Mouse (Mus musculus): ENCODE results near the gene Klc1. TPM values are rescaled to one million over a fixed set of nuclear protein-coding genes. Genes with fewer than 3 reads are reported as not detected.
A peak's percentile ranks its signal among the peaks of the same experiment; 100 is the strongest.

Gene Klc1
- polyA plus RNA-seq, 1 experiment, result 70.9 TPM

DNA sequence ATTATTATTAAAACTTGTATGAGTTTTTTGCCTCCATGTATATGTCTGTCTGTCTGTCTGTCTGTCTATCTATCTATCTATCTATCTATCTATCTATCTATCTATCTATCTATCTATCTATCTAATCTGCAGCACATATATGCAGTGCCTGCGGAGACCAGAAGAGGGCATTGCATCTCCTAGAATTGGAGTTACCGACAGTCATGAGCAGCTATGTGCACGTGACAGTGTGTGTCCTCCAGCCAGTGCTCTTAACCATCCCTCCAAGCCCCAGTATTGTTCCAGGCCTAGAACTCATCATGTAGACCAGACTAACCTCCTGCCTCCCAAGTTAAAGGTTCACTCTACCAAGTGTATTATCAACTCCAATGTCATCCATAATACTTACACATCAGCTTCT is 19.9 kb upstream of the Klc1 start:
- Histone ChIP-seq H3K4me3 (ENCODE audit: insufficient read depth, low read length) (no peak overlapping the region), H3K4me1 (ENCODE audit: control insufficient read depth, insufficient read depth, low read length) (peaks cover 8% of the 10 kb centered on the region), H3K27ac (ENCODE audit: insufficient read depth, low read depth, low read length) (no peak overlapping the region)
- TF ChIP-seq CTCF (IDR thresholded peaks at IDR 0.05; ENCODE audit: low read depth, low read length), result peak; percentile 27; the same call in 1 of the 2 replicates
- no peak for TF ChIP-seq POLR2A (IDR thresholded peaks at IDR 0.05; ENCODE audit: borderline replicate concordance, low read depth, low read length)

DNA sequence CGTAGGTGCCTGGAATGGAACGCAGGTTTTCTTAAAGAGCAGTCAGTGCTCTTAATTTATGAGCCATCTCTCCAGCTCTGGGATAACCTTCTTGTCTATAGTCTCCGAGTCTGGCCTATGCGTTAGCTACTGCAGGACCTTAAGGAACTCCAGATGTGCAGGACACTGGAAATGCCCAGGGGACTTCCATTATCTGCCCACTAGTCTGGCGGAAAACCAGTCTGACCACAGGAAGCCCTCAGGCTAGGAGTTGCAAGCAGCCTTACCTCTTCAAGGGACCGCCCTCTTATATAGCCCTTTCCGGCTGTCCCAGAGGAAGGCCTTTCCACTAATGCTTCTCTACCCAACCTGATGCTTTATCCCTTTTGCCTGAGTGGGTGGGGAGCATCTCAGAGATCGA is 17.3 kb upstream of the Klc1 start:
- TF ChIP-seq CTCF (IDR thresholded peaks at IDR 0.05; ENCODE audit: low read depth, low read length), result no peak
- TF ChIP-seq POLR2A (IDR thresholded peaks at IDR 0.05; ENCODE audit: borderline replicate concordance, low read depth, low read length), result no peak
- Histone ChIP-seq H3K27ac (ENCODE audit: insufficient read depth, low read depth, low read length) (no peak overlapping the region), H3K4me1 (ENCODE audit: control insufficient read depth, insufficient read depth, low read length) (peaks cover 28% of the 10 kb centered on the region), H3K4me3 (ENCODE audit: insufficient read depth, low read length) (no peak overlapping the region)

GRCm38 (mm10) chr12:111743419-111743818 is 15.2 kb upstream of the Klc1 start:
- Histone ChIP-seq H3K4me3 (ENCODE audit: insufficient read depth, low read length) (no peak overlapping the region), H3K4me1 (ENCODE audit: control insufficient read depth, insufficient read depth, low read length) (peaks cover 39% of the 10 kb centered on the region), H3K27ac (ENCODE audit: insufficient read depth, low read depth, low read length) (peak overlapping the region; percentile 93)
- TF ChIP-seq CTCF (IDR thresholded peaks at IDR 0.05; ENCODE audit: low read depth, low read length) (no peak), POLR2A (IDR thresholded peaks at IDR 0.05; ENCODE audit: borderline replicate concordance, low read depth, low read length) (no peak)

- Histone ChIP-seq H3K4me1 (ENCODE audit: control insufficient read depth, insufficient read depth, low read length) (peaks cover 39% of the 10 kb centered on the region), H3K4me3 (ENCODE audit: insufficient read depth, low read length) (no peak overlapping the region), H3K27ac (ENCODE audit: insufficient read depth, low read depth, low read length) (peak overlapping the region; percentile 93)
- TF ChIP-seq POLR2A (IDR thresholded peaks at IDR 0.05; ENCODE audit: borderline replicate concordance, low read depth, low read length) (0 out of 2 replicates have a peak, but pooled peaks have one; percentile 12), CTCF (IDR thresholded peaks at IDR 0.05; ENCODE audit: low read depth, low read length) (no peak)
Observed at GRCm38 (mm10) chr12:111743981-111744423, 14.6 kb upstream of the Klc1 start.

GRCm38 (mm10) chr12:111745274-111745673 is 13.4 kb upstream of the Klc1 start:
- Histone ChIP-seq H3K4me3 (ENCODE audit: insufficient read depth, low read length) (no peak overlapping the region), H3K4me1 (ENCODE audit: control insufficient read depth, insufficient read depth, low read length) (peaks cover 39% of the 10 kb centered on the region), H3K27ac (ENCODE audit: insufficient read depth, low read depth, low read length) (peak overlapping the region; percentile 77)
- TF ChIP-seq POLR2A (IDR thresholded peaks at IDR 0.05; ENCODE audit: borderline replicate concordance, low read depth, low read length) (no peak), CTCF (IDR thresholded peaks at IDR 0.05; ENCODE audit: low read depth, low read length) (no peak)

- H3K4me3 ChIP-seq (ENCODE audit: insufficient read depth, low read length), result no peak overlapping the region
- peaks cover 39% of the 10 kb centered on the region for H3K4me1 ChIP-seq (ENCODE audit: control insufficient read depth, insufficient read depth, low read length)
- H3K27ac ChIP-seq (ENCODE audit: insufficient read depth, low read depth, low read length), result peak overlapping the region; percentile 77
- TF ChIP-seq POLR2A (IDR thresholded peaks at IDR 0.05; ENCODE audit: borderline replicate concordance, low read depth, low read length) (no peak), CTCF (IDR thresholded peaks at IDR 0.05; ENCODE audit: low read depth, low read length) (no peak)
Observed at GRCm38 (mm10) chr12:111746091-111746490, 12.6 kb upstream of the Klc1 start.

- Histone ChIP-seq H3K4me3 (ENCODE audit: insufficient read depth, low read length) (no peak overlapping the region), H3K4me1 (ENCODE audit: control insufficient read depth, insufficient read depth, low read length) (peaks cover 40% of the 10 kb centered on the region), H3K27ac (ENCODE audit: insufficient read depth, low read depth, low read length) (no peak overlapping the region)
- TF ChIP-seq CTCF (IDR thresholded peaks at IDR 0.05; ENCODE audit: low read depth, low read length), result no peak
- TF ChIP-seq POLR2A (IDR thresholded peaks at IDR 0.05; ENCODE audit: borderline replicate concordance, low read depth, low read length), result no peak
Observed at GRCm38 (mm10) chr12:111747421-111747820, 11.2 kb upstream of the Klc1 start.

GRCm38 (mm10) chr12:111750739-111751138 is 7.9 kb upstream of the Klc1 start:
- peaks cover 40% of the 10 kb centered on the region for H3K4me1 ChIP-seq (ENCODE audit: control insufficient read depth, insufficient read depth, low read length)
- no peak for TF ChIP-seq CTCF (IDR thresholded peaks at IDR 0.05; ENCODE audit: low read depth, low read length)
- TF ChIP-seq POLR2A (IDR thresholded peaks at IDR 0.05; ENCODE audit: borderline replicate concordance, low read depth, low read length), result no peak
- no peak overlapping the region for H3K27ac ChIP-seq (ENCODE audit: insufficient read depth, low read depth, low read length)

GRCm38 (mm10) chr12:111752491-111752890 is 6.2 kb upstream of the Klc1 start:
- H3K27ac ChIP-seq (ENCODE audit: insufficient read depth, low read depth, low read length), result peak overlapping the region; percentile 22; the same call in 1 of the 2 replicates
- no peak overlapping the region for H3K4me3 ChIP-seq (ENCODE audit: insufficient read depth, low read length)
- peaks cover 25% of the 10 kb centered on the region for H3K4me1 ChIP-seq (ENCODE audit: control insufficient read depth, insufficient read depth, low read length)
- TF ChIP-seq POLR2A (IDR thresholded peaks at IDR 0.05; ENCODE audit: borderline replicate concordance, low read depth, low read length) (no peak), CTCF (IDR thresholded peaks at IDR 0.05; ENCODE audit: low read depth, low read length) (no peak)

More at GRCm38 (mm10) chr12:111750739-111751138, 7.9 kb upstream of the Klc1 start:
- no peak overlapping the region for H3K4me3 ChIP-seq (ENCODE audit: insufficient read depth, low read length)

- Histone ChIP-seq H3K27ac (ENCODE audit: insufficient read depth, low read depth, low read length) (no peak overlapping the region), H3K4me3 (ENCODE audit: insufficient read depth, low read length) (no peak overlapping the region)
Observed at GRCm38 (mm10) chr12:111753347-111753746, 5.3 kb upstream of the Klc1 start.

More at GRCm38 (mm10) chr12:111753347-111753746, 5.3 kb upstream of the Klc1 start:
- peaks cover 32% of the 10 kb centered on the region for H3K4me1 ChIP-seq (ENCODE audit: control insufficient read depth, insufficient read depth, low read length)
- no peak for TF ChIP-seq POLR2A (IDR thresholded peaks at IDR 0.05; ENCODE audit: borderline replicate concordance, low read depth, low read length)
- no peak for TF ChIP-seq CTCF (IDR thresholded peaks at IDR 0.05; ENCODE audit: low read depth, low read length)

Data from bone marrow macrophage, adult 2 months (primary cell).